Mouse (Mus musculus): Measurements from ENCODE around the gene Htra1. TPM values are rescaled to one million over a fixed set of nuclear protein-coding genes. Genes with fewer than 3 reads are reported as not detected.

The Htra1 gene
- total and polyA plus RNA-seq, 3 experiments: 85.7 to 117 (median 102) TPM

DNA sequence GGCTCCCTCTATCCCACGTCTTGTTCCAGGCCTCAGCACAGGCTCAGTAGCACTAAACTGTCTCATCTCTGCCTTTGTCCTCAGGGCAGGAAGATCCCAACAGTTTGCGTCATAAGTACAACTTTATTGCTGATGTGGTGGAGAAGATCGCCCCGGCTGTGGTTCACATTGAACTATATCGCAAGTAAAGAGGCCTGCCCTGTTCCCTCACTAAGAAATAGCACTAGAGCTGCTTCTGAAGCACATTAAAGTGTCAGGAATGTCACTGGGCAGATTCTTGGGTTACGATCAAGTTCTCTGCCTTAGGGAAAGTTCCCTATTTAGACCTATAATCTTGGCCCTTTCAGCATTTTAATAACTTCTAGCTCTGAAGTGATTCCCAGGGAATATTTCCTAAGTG lies 25.5 kb downstream of the Htra1 start:
- Histone ChIP-seq H3K36me3 (ENCODE audit: control insufficient read depth, insufficient read depth, low read length) (peaks cover 17% of the 10 kb centered on the region), H3K79me2 (replicated peaks; ENCODE audit: control insufficient read depth, insufficient read depth, low read length) (no peaks in the 10 kb centered on the region), H3K27me3 (ENCODE audit: control insufficient read depth, insufficient read depth, low read length) (no peaks in the 10 kb centered on the region), H3K9ac (ENCODE audit: low read depth, low read length) (no peak overlapping the region), H3K27ac (peak overlapping the region; percentile 49), H3K4me1 (ENCODE audit: control insufficient read depth, insufficient read depth, low read length) (peaks cover 32% of the 10 kb centered on the region), H3K4me3 (no peak overlapping the region)
- 0 out of 2 replicates have a peak, but pooled peaks have one; percentile 11 for TF ChIP-seq POLR2A (IDR thresholded peaks at IDR 0.05; ENCODE audit: insufficient read depth, low read depth, low read length)
- TF ChIP-seq EP300 (IDR thresholded peaks at IDR 0.05; ENCODE audit: insufficient read depth, low read depth, low read length): 0 out of 2 replicates have a peak, but pooled peaks have one; percentile 10
- TF ChIP-seq CTCF (IDR thresholded peaks at IDR 0.05): no peak
- no peak for DNase-seq
- intact Hi-C loops (cut with DNase I): no loop called here
- 61% methylated on average over 6 of the region's 6 CpGs for WGBS

DNA sequence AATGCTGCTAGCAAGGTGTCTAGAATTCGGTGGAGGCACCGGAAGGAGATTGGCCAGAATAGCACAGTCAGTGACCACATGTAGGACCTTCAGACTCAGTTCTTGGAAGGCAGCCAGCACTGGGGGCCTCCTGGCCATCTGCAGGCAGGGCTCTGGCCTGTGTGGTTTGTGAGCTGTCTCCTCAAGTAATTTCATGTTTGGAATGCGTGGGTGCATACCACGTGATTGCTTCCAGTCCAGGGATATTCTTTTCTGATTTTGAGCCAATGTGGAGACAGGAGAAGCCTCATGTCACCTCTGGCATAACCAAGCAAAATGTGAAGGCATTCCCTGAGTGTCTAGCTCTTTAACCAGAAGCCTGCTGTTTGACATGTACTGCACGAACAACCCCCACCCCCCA lies 28.8 kb downstream of the Htra1 start:
- 9% methylated on average over 5 of the region's 5 CpGs for WGBS
- Histone ChIP-seq H3K79me2 (replicated peaks; ENCODE audit: control insufficient read depth, insufficient read depth, low read length) (no peaks in the 10 kb centered on the region), H3K36me3 (ENCODE audit: control insufficient read depth, insufficient read depth, low read length) (peaks cover 18% of the 10 kb centered on the region), H3K4me3 (no peak overlapping the region), H3K9ac (ENCODE audit: low read depth, low read length) (no peak overlapping the region), H3K27me3 (ENCODE audit: control insufficient read depth, insufficient read depth, low read length) (no peaks in the 10 kb centered on the region), H3K4me1 (ENCODE audit: control insufficient read depth, insufficient read depth, low read length) (peaks cover 38% of the 10 kb centered on the region), H3K27ac (peak overlapping the region; percentile 56)
- intact Hi-C loops (cut with DNase I): loop anchor here (2.0 kb wide), 1 partner anchor 16 kb away; no protein-coding TSS in a partner anchor
- TF ChIP-seq EP300 (IDR thresholded peaks at IDR 0.05; ENCODE audit: insufficient read depth, low read depth, low read length) (peak; percentile 78), POLR2A (IDR thresholded peaks at IDR 0.05; ENCODE audit: insufficient read depth, low read depth, low read length) (no peak), CTCF (IDR thresholded peaks at IDR 0.05) (no peak)
- peak; percentile 71 to 84 for DNase-seq

DNA sequence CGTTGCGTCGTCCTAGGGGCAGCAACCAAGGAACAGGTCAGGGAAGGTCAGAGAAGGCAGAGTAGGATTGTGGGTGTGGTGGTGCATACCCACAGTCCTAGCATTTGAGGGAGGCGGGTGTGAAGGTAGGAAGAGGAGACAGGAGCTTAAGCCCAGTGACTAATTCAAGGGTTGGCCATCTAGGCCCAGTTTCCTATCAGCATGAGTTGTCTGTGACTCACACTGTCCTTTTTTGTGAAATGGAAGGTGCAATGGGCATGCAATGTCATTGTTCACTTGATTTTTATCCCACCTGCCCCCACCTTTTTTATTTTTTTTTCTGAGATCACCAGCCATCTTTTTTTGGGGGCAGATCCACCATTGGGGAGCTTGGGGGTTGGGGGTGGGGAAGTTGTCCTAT lies 29.5 kb downstream of the Htra1 start:
- WGBS: 80% methylated on average over 4 of the region's 4 CpGs
- intact Hi-C loops (cut with DNase I): loop anchor here (2.0 kb wide), 1 partner anchor 17 kb away; no protein-coding TSS in a partner anchor

DNA sequence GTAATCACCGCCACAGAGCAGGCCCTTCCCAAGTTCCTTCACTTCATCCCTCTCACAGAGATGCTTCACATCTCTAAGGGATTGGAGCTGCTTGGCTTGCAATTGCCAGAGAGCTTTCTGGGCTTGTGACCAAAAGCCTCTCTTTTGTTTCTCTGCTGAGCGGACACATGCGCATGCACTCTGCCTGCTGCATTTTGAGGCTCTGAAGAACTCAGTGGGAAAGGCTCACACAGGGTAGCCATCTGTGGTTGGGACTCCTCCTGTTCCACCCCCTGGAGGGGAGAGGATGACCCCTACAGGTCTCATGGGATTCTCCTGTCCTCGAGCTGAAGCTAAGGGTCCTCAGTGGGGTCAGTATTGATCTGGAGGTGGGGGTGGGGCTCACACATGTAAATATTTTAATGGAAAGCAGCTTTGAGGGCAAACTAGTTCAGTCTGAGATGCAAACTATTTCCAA lies 30.0 kb downstream of the Htra1 start:
- H3K4me1 ChIP-seq (ENCODE audit: control insufficient read depth, insufficient read depth, low read length): peaks cover 32% of the 10 kb centered on the region
- 24% methylated on average over 4 of the region's 4 CpGs for WGBS
- no peaks in the 10 kb centered on the region for H3K27me3 ChIP-seq (ENCODE audit: control insufficient read depth, insufficient read depth, low read length)
- H3K79me2 ChIP-seq (replicated peaks; ENCODE audit: control insufficient read depth, insufficient read depth, low read length): no peaks in the 10 kb centered on the region
- intact Hi-C loops (cut with DNase I): loop anchor here (2.0 kb wide), 1 partner anchor 17 kb away; no protein-coding TSS in a partner anchor
- no peak overlapping the region for H3K4me3 ChIP-seq
- 0 out of 2 replicates have a peak overlapping the region, but pooled peaks have one; percentile 12 for H3K9ac ChIP-seq (ENCODE audit: low read depth, low read length)
- H3K27ac ChIP-seq: peak overlapping the region; percentile 56
- TF ChIP-seq EP300 (IDR thresholded peaks at IDR 0.05; ENCODE audit: insufficient read depth, low read depth, low read length): no peak
- TF ChIP-seq POLR2A (IDR thresholded peaks at IDR 0.05; ENCODE audit: insufficient read depth, low read depth, low read length): no peak
- no peak for TF ChIP-seq CTCF (IDR thresholded peaks at IDR 0.05)
- peaks cover 12% of the 10 kb centered on the region for H3K36me3 ChIP-seq (ENCODE audit: control insufficient read depth, insufficient read depth, low read length)
- DNase-seq: peak; percentile 58 to 72

More for the DNA sequence above, 29.5 kb downstream of the Htra1 start:
- no peak for DNase-seq
- Histone ChIP-seq H3K27ac (peak overlapping the region; percentile 56), H3K36me3 (ENCODE audit: control insufficient read depth, insufficient read depth, low read length) (peaks cover 16% of the 10 kb centered on the region), H3K27me3 (ENCODE audit: control insufficient read depth, insufficient read depth, low read length) (no peaks in the 10 kb centered on the region), H3K9ac (ENCODE audit: low read depth, low read length) (no peak overlapping the region; the same call in 1 of the 2 replicates), H3K4me3 (no peak overlapping the region), H3K4me1 (ENCODE audit: control insufficient read depth, insufficient read depth, low read length) (peaks cover 36% of the 10 kb centered on the region), H3K79me2 (replicated peaks; ENCODE audit: control insufficient read depth, insufficient read depth, low read length) (no peaks in the 10 kb centered on the region)
- TF ChIP-seq POLR2A (IDR thresholded peaks at IDR 0.05; ENCODE audit: insufficient read depth, low read depth, low read length): no peak
- no peak for TF ChIP-seq CTCF (IDR thresholded peaks at IDR 0.05)
- TF ChIP-seq EP300 (IDR thresholded peaks at IDR 0.05; ENCODE audit: insufficient read depth, low read depth, low read length): no peak

DNA sequence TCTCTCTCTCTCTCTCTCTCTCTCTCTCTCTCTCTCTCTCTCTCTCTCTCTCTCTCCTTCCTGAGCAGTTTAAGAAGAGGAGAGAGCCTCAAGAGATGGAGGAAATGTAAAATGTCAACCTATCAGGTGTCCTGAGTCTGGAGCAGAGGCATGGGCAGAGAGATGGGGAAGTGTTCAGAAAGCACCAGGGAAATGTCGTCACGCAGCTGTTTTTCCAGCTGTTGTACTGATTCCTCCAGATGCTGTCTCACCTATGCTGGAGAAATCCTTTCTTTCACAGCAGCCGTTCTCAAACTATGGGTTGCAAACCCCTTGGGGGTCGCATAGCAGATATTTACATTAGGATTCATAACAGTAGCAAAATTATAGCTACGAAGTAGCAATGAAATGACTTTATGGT lies 30.5 kb downstream of the Htra1 start:
- H3K4me1 ChIP-seq (ENCODE audit: control insufficient read depth, insufficient read depth, low read length): peaks cover 27% of the 10 kb centered on the region
- TF ChIP-seq POLR2A (IDR thresholded peaks at IDR 0.05; ENCODE audit: insufficient read depth, low read depth, low read length) (no peak), CTCF (IDR thresholded peaks at IDR 0.05) (no peak)
- no peak overlapping the region for H3K9ac ChIP-seq (ENCODE audit: low read depth, low read length)
- H3K27ac ChIP-seq: peak overlapping the region; percentile 56; the same call in 1 of the 2 replicates
- WGBS: 63% methylated on average over 5 of the region's 5 CpGs
- no peaks in the 10 kb centered on the region for H3K27me3 ChIP-seq (ENCODE audit: control insufficient read depth, insufficient read depth, low read length)
- H3K79me2 ChIP-seq (replicated peaks; ENCODE audit: control insufficient read depth, insufficient read depth, low read length): no peaks in the 10 kb centered on the region
- H3K4me3 ChIP-seq: no peak overlapping the region
- DNase-seq: no peak
- intact Hi-C loops (cut with DNase I): no loop called here
- peaks cover 12% of the 10 kb centered on the region for H3K36me3 ChIP-seq (ENCODE audit: control insufficient read depth, insufficient read depth, low read length)

DNA sequence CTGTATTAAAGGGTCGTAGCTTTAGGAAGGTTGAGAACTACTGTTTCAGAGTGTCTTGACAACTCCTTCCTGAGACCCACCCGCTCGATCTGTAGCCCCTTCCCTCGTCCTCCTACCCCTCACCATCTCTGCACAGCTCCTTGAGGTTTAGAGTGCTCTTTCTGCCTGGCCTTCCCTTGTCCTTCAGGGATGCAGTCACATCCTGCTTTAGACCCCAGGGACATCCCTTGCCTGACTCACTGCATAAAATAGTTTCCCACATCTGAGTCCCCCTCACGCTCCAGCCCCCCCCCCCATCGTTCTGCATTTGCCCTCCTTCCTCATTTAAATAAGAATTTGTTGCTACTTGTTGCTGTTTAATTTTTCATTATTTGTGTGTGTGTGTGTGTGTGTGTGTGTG lies 31.0 kb downstream of the Htra1 start:
- Histone ChIP-seq H3K9ac (ENCODE audit: low read depth, low read length) (no peak overlapping the region), H3K36me3 (ENCODE audit: control insufficient read depth, insufficient read depth, low read length) (peaks cover 11% of the 10 kb centered on the region), H3K4me1 (ENCODE audit: control insufficient read depth, insufficient read depth, low read length) (peaks cover 26% of the 10 kb centered on the region), H3K79me2 (replicated peaks; ENCODE audit: control insufficient read depth, insufficient read depth, low read length) (no peaks in the 10 kb centered on the region), H3K27me3 (ENCODE audit: control insufficient read depth, insufficient read depth, low read length) (no peaks in the 10 kb centered on the region), H3K4me3 (no peak overlapping the region), H3K27ac (peak overlapping the region; percentile 56; the same call in 1 of the 2 replicates)
- no peak for DNase-seq
- intact Hi-C loops (cut with DNase I): no loop called here
- 46% methylated on average over 6 of the region's 6 CpGs for WGBS
- TF ChIP-seq POLR2A (IDR thresholded peaks at IDR 0.05; ENCODE audit: insufficient read depth, low read depth, low read length) (0 out of 2 replicates have a peak, but pooled peaks have one; percentile 22), CTCF (IDR thresholded peaks at IDR 0.05) (no peak), EP300 (IDR thresholded peaks at IDR 0.05; ENCODE audit: insufficient read depth, low read depth, low read length) (no peak)
